Mouse (Mus musculus) olfactory bulb, adult 2 months (tissue): ENCODE measurements at regions not wholly inside any gene's neighbourhood (a gene's known extent, or its start where the extent isn't known, plus 50 kb on each side); places are given as distances from the start of the nearest gene placed in this dataset.

Experiments used
- CTCF ChIP-seq: fragments of 200-500 bp; IDR thresholded peaks from 2 replicates; pipeline ENCODE4 v1.5.1; 2012; ENCODE audit warnings: low read depth, mild to moderate bottlenecking, low read length, moderate library complexity; ENCODE audit not compliant: insufficient read depth
- POLR2A ChIP-seq: fragments of 200-500 bp; IDR thresholded peaks from 2 replicates; pipeline ENCODE4 v1.6.1; 2012; ENCODE audit warnings: mild to moderate bottlenecking, low read depth, low read length, moderate library complexity; ENCODE audit not compliant: insufficient read depth

DNA sequence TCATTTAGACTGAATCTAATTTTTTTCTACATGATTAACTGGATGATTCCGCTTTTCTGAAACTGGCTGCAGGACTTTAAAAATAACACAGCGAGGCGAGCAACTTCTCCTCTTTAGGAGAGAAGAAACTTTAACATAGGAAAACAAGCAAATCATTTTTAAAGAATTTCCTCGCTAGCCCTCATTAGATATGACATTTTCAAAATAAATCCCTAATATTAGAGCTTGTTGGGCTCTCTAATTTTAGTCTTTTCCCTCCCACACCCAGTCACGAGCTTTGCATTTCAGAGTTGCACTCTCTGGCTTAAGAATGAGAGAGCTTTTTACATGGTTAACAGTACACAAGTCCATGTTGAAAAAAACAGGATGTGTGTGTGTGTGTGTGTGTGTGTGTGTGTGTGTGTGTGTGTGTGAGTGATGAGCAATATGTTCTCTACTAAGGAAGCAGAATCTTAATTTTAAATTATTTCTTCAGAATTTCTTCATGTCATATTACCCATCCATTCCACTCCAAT, 326.5 kb downstream of the Ppp3ca start:
- TF ChIP-seq CTCF (no peak), POLR2A (no peak)
